Mouse (Mus musculus): ENCODE data around the gene 6030408B16Rik. TPM values are rescaled to one million over a fixed set of nuclear protein-coding genes. Genes with fewer than 3 reads are reported as not detected.

The 6030408B16Rik gene
- polyA plus RNA-seq, 1 experiment from 2014 or later = 4.1 TPM

- Histone ChIP-seq H3K9ac (no peak overlapping the region), H3K4me3 (replicated peaks) (no peak overlapping the region)
- ATAC-seq = no peak
Measured at GRCm38 (mm10) chr15:101308440-101309348, 15.7 kb downstream of the 6030408B16Rik start.

DNA sequence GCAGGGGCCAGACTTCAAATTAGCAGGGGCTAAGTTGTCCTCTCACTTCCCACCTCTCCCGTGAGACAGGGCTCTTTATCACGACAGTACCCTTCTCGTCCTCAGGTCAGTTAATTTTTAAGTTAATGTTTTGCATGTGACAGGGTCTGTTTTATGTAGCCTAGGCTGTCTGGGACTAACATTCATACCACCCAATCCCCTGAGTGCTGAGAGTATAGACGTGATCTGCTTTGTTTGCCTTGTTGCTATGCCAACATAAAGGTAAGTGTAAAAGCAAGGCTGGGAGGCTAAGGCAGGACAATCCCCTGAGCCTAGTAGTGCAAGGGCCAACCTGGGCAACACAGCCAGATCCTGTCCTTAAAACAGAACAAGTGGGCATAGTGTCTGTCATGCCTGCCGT is 16.5 kb downstream of the 6030408B16Rik start:
- no peak overlapping the region for H3K27ac ChIP-seq
- WGBS = 24% methylated on average over 5 of the region's 5 CpGs

More at GRCm38 (mm10) chr15:101308440-101309348, 15.7 kb downstream of the 6030408B16Rik start:
- peaks cover 14% of the 10 kb centered on the region for H3K4me1 ChIP-seq (replicated peaks)
- 57% methylated on average over 13 of the region's 13 CpGs for WGBS
- no peaks in the 10 kb centered on the region for H3K27me3 ChIP-seq (replicated peaks)
- H3K9me3 ChIP-seq = no peaks in the 10 kb centered on the region
- H3K27ac ChIP-seq = no peak overlapping the region
- H3K36me3 ChIP-seq = no peaks in the 10 kb centered on the region
- no peak overlapping the region for H3K4me2 ChIP-seq (replicated peaks)

GRCm38 (mm10) chr15:101311087-101311770 is 18.2 kb downstream of the 6030408B16Rik start:
- Histone ChIP-seq H3K4me3 (replicated peaks) (no peak overlapping the region), H3K9ac (no peak overlapping the region), H3K27me3 (replicated peaks) (no peaks in the 10 kb centered on the region), H3K4me1 (replicated peaks) (peaks cover 14% of the 10 kb centered on the region), H3K36me3 (no peaks in the 10 kb centered on the region), H3K27ac (no peak overlapping the region), H3K4me2 (replicated peaks) (no peak overlapping the region), H3K9me3 (no peaks in the 10 kb centered on the region)
- no peak for ATAC-seq
- WGBS = 50% methylated on average over 12 of the region's 15 CpGs

More for the DNA sequence above, 16.5 kb downstream of the 6030408B16Rik start:
- Histone ChIP-seq H3K4me2 (replicated peaks) (no peak overlapping the region), H3K27me3 (replicated peaks) (no peaks in the 10 kb centered on the region), H3K4me3 (replicated peaks) (no peak overlapping the region), H3K9me3 (no peaks in the 10 kb centered on the region), H3K4me1 (replicated peaks) (peaks cover 14% of the 10 kb centered on the region), H3K36me3 (no peaks in the 10 kb centered on the region), H3K9ac (no peak overlapping the region)
- ATAC-seq = peak; percentile 58; the same call in 1 of the 2 replicates

GRCm38 (mm10) chr15:101312006-101312405 is 19.0 kb downstream of the 6030408B16Rik start:
- Histone ChIP-seq H3K4me3 (replicated peaks) (no peak overlapping the region), H3K4me2 (replicated peaks) (no peak overlapping the region), H3K4me1 (replicated peaks) (peaks cover 14% of the 10 kb centered on the region), H3K27ac (no peak overlapping the region), H3K9me3 (no peaks in the 10 kb centered on the region), H3K9ac (no peak overlapping the region), H3K36me3 (no peaks in the 10 kb centered on the region), H3K27me3 (replicated peaks) (no peaks in the 10 kb centered on the region)
- ATAC-seq = no peak
- 77% methylated on average over 6 of the region's 6 CpGs for WGBS

- Histone ChIP-seq H3K9ac (no peak overlapping the region), H3K36me3 (no peaks in the 10 kb centered on the region), H3K4me2 (replicated peaks) (peak overlapping the region; percentile 65), H3K4me1 (replicated peaks) (peaks cover 7% of the 10 kb centered on the region; the same call in 1 of the 2 replicates), H3K27me3 (replicated peaks) (no peaks in the 10 kb centered on the region), H3K27ac (no peak overlapping the region), H3K9me3 (no peaks in the 10 kb centered on the region), H3K4me3 (replicated peaks) (no peak overlapping the region)
- peak; percentile 8; the same call in 1 of the 2 replicates for ATAC-seq
- WGBS = 88% methylated on average over 4 of the region's 4 CpGs
Measured at GRCm38 (mm10) chr15:101315378-101315777, 22.4 kb downstream of the 6030408B16Rik start.

GRCm38 (mm10) chr15:101315832-101316231 is 22.8 kb downstream of the 6030408B16Rik start:
- 4% methylated on average over 11 of the region's 11 CpGs for WGBS
- no peak overlapping the region for H3K9ac ChIP-seq
- H3K4me2 ChIP-seq (replicated peaks) = peak overlapping the region; percentile 65
- peaks cover 8% of the 10 kb centered on the region for H3K4me1 ChIP-seq (replicated peaks)
- no peaks in the 10 kb centered on the region for H3K27me3 ChIP-seq (replicated peaks)
- H3K27ac ChIP-seq = no peak overlapping the region
- H3K4me3 ChIP-seq (replicated peaks) = peak overlapping the region; percentile 31
- peak; percentile 82 for ATAC-seq
- H3K36me3 ChIP-seq = no peaks in the 10 kb centered on the region
- no peaks in the 10 kb centered on the region for H3K9me3 ChIP-seq

- Histone ChIP-seq H3K9me3 (no peaks in the 10 kb centered on the region), H3K9ac (no peak overlapping the region; the same call in 1 of the 2 replicates), H3K4me1 (replicated peaks) (peaks cover 13% of the 10 kb centered on the region), H3K4me2 (replicated peaks) (peak overlapping the region; percentile 65), H3K4me3 (replicated peaks) (peak overlapping the region; percentile 31), H3K36me3 (no peaks in the 10 kb centered on the region), H3K27me3 (replicated peaks) (no peaks in the 10 kb centered on the region), H3K27ac (no peak overlapping the region)
- WGBS = 60% methylated on average over 13 of the region's 13 CpGs
- ATAC-seq = no peak
Measured at GRCm38 (mm10) chr15:101316279-101316912, 23.4 kb downstream of the 6030408B16Rik start.

DNA sequence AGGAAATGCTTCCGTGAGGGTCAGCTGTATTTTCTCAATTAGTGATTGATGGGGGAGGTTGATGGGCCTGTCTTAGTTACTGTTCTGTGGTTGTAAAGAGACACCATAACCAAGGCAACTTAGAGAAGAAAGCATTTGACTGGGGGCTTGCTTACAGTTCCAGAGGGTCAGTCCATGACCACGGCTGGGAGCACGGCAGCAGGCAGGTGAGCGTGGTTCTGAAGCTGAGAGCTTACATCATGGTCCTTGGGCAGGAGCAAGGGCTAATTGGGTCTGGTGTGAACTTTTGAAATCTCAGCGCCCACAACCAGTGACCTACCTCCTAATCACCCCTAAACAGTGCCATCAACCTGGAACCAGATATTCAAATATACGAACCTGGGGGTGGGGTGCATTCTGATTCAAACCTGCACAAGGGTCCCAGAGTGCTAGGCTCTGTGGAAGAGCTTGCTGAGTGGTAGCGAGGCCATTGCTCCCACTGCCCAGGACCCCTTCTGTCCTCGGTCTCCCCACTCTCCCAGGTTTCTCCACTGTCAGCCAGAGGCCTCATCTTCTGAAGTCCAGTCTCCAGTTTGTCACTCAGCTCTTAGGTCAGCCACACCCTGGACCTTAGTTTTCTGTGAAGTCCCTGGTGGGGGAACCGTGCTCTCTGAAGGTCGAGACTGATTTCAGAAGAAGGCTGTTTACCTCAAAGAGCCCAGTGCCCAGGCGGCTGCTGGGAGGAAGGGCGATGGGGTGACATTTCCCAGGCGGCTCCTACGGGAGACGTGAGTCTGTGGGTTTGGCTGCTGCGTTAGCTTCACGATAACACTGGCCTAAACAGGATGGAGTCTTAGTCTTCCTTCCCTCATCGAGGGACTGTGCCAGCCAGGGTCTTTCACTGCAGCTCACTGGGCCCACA is 24.2 kb downstream of the 6030408B16Rik start:
- no peak overlapping the region; the same call in 1 of the 2 replicates for H3K9ac ChIP-seq
- no peak overlapping the region for H3K27ac ChIP-seq

DNA sequence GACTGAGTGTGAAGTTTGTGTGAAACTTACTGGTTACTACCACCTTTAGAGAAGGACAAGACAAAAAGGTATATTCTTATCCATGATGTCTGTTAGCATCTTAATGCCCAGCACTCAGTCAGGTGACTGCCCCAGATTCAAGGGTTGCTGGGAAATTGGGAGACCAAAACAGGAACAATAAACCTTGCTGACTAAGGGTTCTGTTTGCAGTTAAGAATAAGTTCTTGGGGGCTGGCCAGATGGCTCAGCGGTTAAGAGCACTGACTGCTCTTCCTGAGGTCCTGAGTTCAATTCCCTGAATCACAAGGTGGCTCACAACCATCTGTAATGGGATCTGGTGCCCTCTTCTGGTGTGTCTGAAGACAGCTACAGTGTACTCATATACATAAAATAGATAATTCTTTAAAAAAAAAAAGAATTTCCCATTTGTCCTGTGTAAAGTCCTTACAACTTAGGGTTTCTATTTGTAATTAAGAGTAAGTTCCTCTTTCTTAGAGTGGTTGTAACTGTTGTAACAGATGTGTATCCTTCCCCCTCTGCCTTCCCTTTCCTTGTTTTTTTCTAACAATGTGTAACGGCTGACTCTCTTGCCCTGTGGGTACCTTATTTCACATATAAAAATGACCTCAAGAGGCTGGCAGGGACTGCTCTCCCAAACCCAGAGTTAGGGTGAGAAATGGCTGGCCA is 24.9 kb downstream of the 6030408B16Rik start:
- H3K4me2 ChIP-seq (replicated peaks) = no peak overlapping the region
- no peaks in the 10 kb centered on the region for H3K36me3 ChIP-seq
- peaks cover 19% of the 10 kb centered on the region for H3K4me1 ChIP-seq (replicated peaks)
- WGBS = 73% methylated on average over 2 of the region's 2 CpGs
- H3K9me3 ChIP-seq = no peaks in the 10 kb centered on the region
- no peak overlapping the region for H3K9ac ChIP-seq
- H3K4me3 ChIP-seq (replicated peaks) = no peak overlapping the region
- no peak for ATAC-seq
- no peaks in the 10 kb centered on the region for H3K27me3 ChIP-seq (replicated peaks)
- no peak overlapping the region for H3K27ac ChIP-seq

More for the DNA sequence above, 24.2 kb downstream of the 6030408B16Rik start:
- Histone ChIP-seq H3K4me3 (replicated peaks) (no peak overlapping the region), H3K9me3 (no peaks in the 10 kb centered on the region), H3K4me2 (replicated peaks) (no peak overlapping the region; the same call in 1 of the 2 replicates), H3K4me1 (replicated peaks) (peaks cover 19% of the 10 kb centered on the region), H3K36me3 (no peaks in the 10 kb centered on the region), H3K27me3 (replicated peaks) (no peaks in the 10 kb centered on the region)
- WGBS = 61% methylated on average over 18 of the region's 18 CpGs
- no peak for ATAC-seq

- 46% methylated on average over 14 of the region's 14 CpGs for WGBS
Measured at GRCm38 (mm10) chr15:101318889-101319765, 26.1 kb downstream of the 6030408B16Rik start.

More at GRCm38 (mm10) chr15:101318889-101319765, 26.1 kb downstream of the 6030408B16Rik start:
- Histone ChIP-seq H3K27ac (no peak overlapping the region), H3K27me3 (replicated peaks) (no peaks in the 10 kb centered on the region), H3K4me2 (replicated peaks) (no peak overlapping the region), H3K36me3 (no peaks in the 10 kb centered on the region), H3K4me1 (replicated peaks) (peaks cover 19% of the 10 kb centered on the region), H3K9ac (no peak overlapping the region), H3K9me3 (no peaks in the 10 kb centered on the region), H3K4me3 (replicated peaks) (no peak overlapping the region)
- no peak for ATAC-seq
